Mouse (Mus musculus) hindbrain, embryonic 13.5 days (tissue): ENCODE measurements around the gene A430078G23Rik. TPM values are rescaled to one million over a fixed set of nuclear protein-coding genes. Genes with fewer than 3 reads are reported as not detected.
"Not testable (repeated sequence)": the region's sequence is repeated elsewhere in the genome, so short reads cannot be mapped to it uniquely, and the experiment has no call there.

Source experiments
- ATAC-seq: fragments of 200-750 bp; cut with Nextera tagmentation; 2 replicates; pipeline ENCODE4 v1.8.0; 2017; ENCODE audit warnings: moderate TSS enrichment; ENCODE audit not compliant: low FRiP score
- H3K27ac ChIP-seq: fragments of 300-500 bp; sonication (generic); 2 replicates; pipeline ENCODE4 v1.5.1; 2015; ENCODE audit warnings: inconsistent platforms, mild to moderate bottlenecking, moderate library complexity
- H3K27me3 ChIP-seq: fragments of 300-500 bp; sonication (generic); 2 replicates; pipeline ENCODE4 v1.6.1; 2015; ENCODE audit warnings: mild to moderate bottlenecking, inconsistent platforms
- H3K36me3 ChIP-seq: fragments of 300-500 bp; sonication (generic); 2 replicates; pipeline ENCODE4 v1.6.1; 2015; ENCODE audit warnings: mild to moderate bottlenecking, inconsistent platforms
- H3K4me1 ChIP-seq: fragments of 300-500 bp; sonication (generic); replicated peaks from 2 replicates; pipeline ENCODE4 v1.6.1; 2015; ENCODE audit warnings: inconsistent platforms
- H3K4me2 ChIP-seq: fragments of 300-500 bp; sonication (generic); 2 replicates; pipeline ENCODE4 v1.6.1; 2015; ENCODE audit warnings: inconsistent platforms, mild to moderate bottlenecking, moderate library complexity
- H3K4me3 ChIP-seq: fragments of 300-500 bp; sonication (generic); 2 replicates; pipeline ENCODE4 v1.5.1; 2015; ENCODE audit warnings: mild to moderate bottlenecking, inconsistent platforms
- H3K9ac ChIP-seq: fragments of 300-500 bp; sonication (generic); 2 replicates; pipeline ENCODE4 v1.6.1; 2015; ENCODE audit warnings: mild to moderate bottlenecking, inconsistent platforms
- H3K9me3 ChIP-seq: fragments of 300-500 bp; sonication (generic); 2 replicates; pipeline ENCODE4 v1.6.1; 2016; ENCODE audit warnings: inconsistent platforms
- WGBS: fragments of 180-500 bp; shearing (Covaris S2); methylation state at CpG from one replicate; pipeline ENCODE4 v1.1.7; 2015; 5-methylcytosine and 5-hydroxymethylcytosine counted together
- polyA plus RNA-seq: library from polyadenylated mRNA; unstranded; fragments of >200 nt; fragmentation: Nextera tagmentation; extraction: Ambion mirVana; gene quantifications from 2 replicates; pipeline ENCODE4 v1.2.1, GENCODE M21; 2015

The A430078G23Rik gene
- polyA plus RNA-seq, 1 experiment from 2014 or later: not detected

GRCm38 (mm10) chr8:3331692-3332091 is 21.5 kb upstream of the A430078G23Rik start:
- H3K36me3 ChIP-seq: no peaks in the 10 kb centered on the region
- no peak overlapping the region for H3K4me3 ChIP-seq
- no peak overlapping the region for H3K9ac ChIP-seq
- no peaks in the 10 kb centered on the region for H3K9me3 ChIP-seq
- ATAC-seq: no peak
- WGBS: 90% methylated on average over 2 of the region's 2 CpGs
- no peak overlapping the region for H3K27ac ChIP-seq
- no peaks in the 10 kb centered on the region for H3K4me1 ChIP-seq
- H3K27me3 ChIP-seq: no peaks in the 10 kb centered on the region
- H3K4me2 ChIP-seq: no peak overlapping the region

- Histone ChIP-seq H3K36me3 (no peaks in the 10 kb centered on the region), H3K4me1 (no peaks in the 10 kb centered on the region), H3K4me2 (no peak overlapping the region), H3K4me3 (no peak overlapping the region), H3K9me3 (no peaks in the 10 kb centered on the region), H3K27me3 (no peaks in the 10 kb centered on the region), H3K27ac (no peak overlapping the region), H3K9ac (no peak overlapping the region)
- no peak for ATAC-seq
- WGBS: 84% methylated on average over 1 of the region's 1 CpGs
Measured at GRCm38 (mm10) chr8:3335881-3336280, 17.3 kb upstream of the A430078G23Rik start.

- H3K9me3 ChIP-seq: no peaks in the 10 kb centered on the region
- H3K4me1 ChIP-seq: no peaks in the 10 kb centered on the region
- no peak overlapping the region for H3K4me2 ChIP-seq
- H3K4me3 ChIP-seq: no peak overlapping the region
- no peak overlapping the region for H3K9ac ChIP-seq
- H3K27ac ChIP-seq: no peak overlapping the region
- no peaks in the 10 kb centered on the region for H3K36me3 ChIP-seq
- 73% methylated on average over 9 of the region's 9 CpGs for WGBS
- ATAC-seq: peak; percentile 52; the same call in 1 of the 2 replicates
- no peaks in the 10 kb centered on the region for H3K27me3 ChIP-seq
Measured at GRCm38 (mm10) chr8:3336658-3337524, 16.3 kb upstream of the A430078G23Rik start.

GRCm38 (mm10) chr8:3337525-3337824 is 15.7 kb upstream of the A430078G23Rik start:
- H3K27ac ChIP-seq, H3K4me1 ChIP-seq, H3K4me2 ChIP-seq, H3K4me3 ChIP-seq, H3K36me3 ChIP-seq, ATAC-seq, H3K9ac ChIP-seq, H3K27me3 ChIP-seq, H3K9me3 ChIP-seq: not testable (repeated sequence)
- WGBS: 80% methylated on average over 3 of the region's 3 CpGs

GRCm38 (mm10) chr8:3337971-3338370 is 15.2 kb upstream of the A430078G23Rik start:
- Histone ChIP-seq H3K9ac (no peak overlapping the region), H3K4me3 (no peak overlapping the region), H3K9me3 (no peaks in the 10 kb centered on the region), H3K4me1 (no peaks in the 10 kb centered on the region), H3K4me2 (no peak overlapping the region), H3K27ac (no peak overlapping the region), H3K36me3 (no peaks in the 10 kb centered on the region), H3K27me3 (no peaks in the 10 kb centered on the region)
- WGBS: 93% methylated on average over 11 of the region's 11 CpGs
- ATAC-seq: no peak

GRCm38 (mm10) chr8:3340711-3341110 is 12.5 kb upstream of the A430078G23Rik start:
- not testable (repeated sequence) for H3K9me3 ChIP-seq, H3K4me3 ChIP-seq, H3K27me3 ChIP-seq, ATAC-seq, H3K4me2 ChIP-seq, H3K27ac ChIP-seq, H3K4me1 ChIP-seq, H3K9ac ChIP-seq, H3K36me3 ChIP-seq
- WGBS: 92% methylated on average over 3 of the region's 3 CpGs

- H3K36me3 ChIP-seq: no peaks in the 10 kb centered on the region
- no peak overlapping the region for H3K9ac ChIP-seq
- H3K4me3 ChIP-seq: no peak overlapping the region
- no peak overlapping the region for H3K4me2 ChIP-seq
- no peak for ATAC-seq
- WGBS: 98% methylated on average over 6 of the region's 6 CpGs
- no peaks in the 10 kb centered on the region for H3K27me3 ChIP-seq
- peaks cover 6% of the 10 kb centered on the region; the same call in 1 of the 2 replicates for H3K4me1 ChIP-seq
- H3K27ac ChIP-seq: no peak overlapping the region
- H3K9me3 ChIP-seq: 0 out of 2 replicates have a peak, but pooled peaks cover 3% of the 10 kb centered on the region
Measured at GRCm38 (mm10) chr8:3345337-3345736, 7.9 kb upstream of the A430078G23Rik start.

- ATAC-seq: no peak
- WGBS: 89% methylated on average over 5 of the region's 5 CpGs
Measured at GRCm38 (mm10) chr8:3346691-3347413, 6.4 kb upstream of the A430078G23Rik start.

GRCm38 (mm10) chr8:3348142-3348823 is 4.9 kb upstream of the A430078G23Rik start:
- Histone ChIP-seq H3K9me3 (0 out of 2 replicates have a peak, but pooled peaks cover 3% of the 10 kb centered on the region), H3K4me1 (peaks cover 6% of the 10 kb centered on the region; the same call in 1 of the 2 replicates), H3K4me2 (no peak overlapping the region), H3K9ac (no peak overlapping the region), H3K27me3 (no peaks in the 10 kb centered on the region), H3K27ac (no peak overlapping the region), H3K36me3 (no peaks in the 10 kb centered on the region), H3K4me3 (no peak overlapping the region)
- 50% methylated on average over 13 of the region's 13 CpGs for WGBS
- no peak for ATAC-seq

More at GRCm38 (mm10) chr8:3346691-3347413, 6.4 kb upstream of the A430078G23Rik start:
- H3K27me3 ChIP-seq: no peaks in the 10 kb centered on the region
- no peak overlapping the region for H3K4me3 ChIP-seq
- 0 out of 2 replicates have a peak, but pooled peaks cover 3% of the 10 kb centered on the region for H3K9me3 ChIP-seq
- no peaks in the 10 kb centered on the region for H3K36me3 ChIP-seq
- no peak overlapping the region for H3K27ac ChIP-seq
- H3K4me2 ChIP-seq: no peak overlapping the region
- H3K4me1 ChIP-seq: peaks cover 6% of the 10 kb centered on the region; the same call in 1 of the 2 replicates
- H3K9ac ChIP-seq: no peak overlapping the region

GRCm38 (mm10) chr8:3350747-3351146 is 2.5 kb upstream of the A430078G23Rik start:
- Histone ChIP-seq H3K9me3 (0 out of 2 replicates have a peak, but pooled peaks cover 3% of the 10 kb centered on the region), H3K27me3 (no peaks in the 10 kb centered on the region), H3K9ac (no peak overlapping the region), H3K4me3 (no peak overlapping the region), H3K27ac (no peak overlapping the region), H3K4me2 (no peak overlapping the region), H3K36me3 (no peaks in the 10 kb centered on the region), H3K4me1 (peaks cover 6% of the 10 kb centered on the region; the same call in 1 of the 2 replicates)
- 76% methylated on average over 6 of the region's 6 CpGs for WGBS
- no peak for ATAC-seq

- H3K4me2 ChIP-seq: no peak overlapping the region
- H3K27me3 ChIP-seq: no peaks in the 10 kb centered on the region
- no peak overlapping the region for H3K9ac ChIP-seq
- ATAC-seq: no peak
- H3K4me1 ChIP-seq: peaks cover 6% of the 10 kb centered on the region; the same call in 1 of the 2 replicates
- no peak overlapping the region for H3K27ac ChIP-seq
- 86% methylated on average over 6 of the region's 6 CpGs for WGBS
- no peaks in the 10 kb centered on the region for H3K9me3 ChIP-seq
- no peak overlapping the region for H3K4me3 ChIP-seq
- no peaks in the 10 kb centered on the region for H3K36me3 ChIP-seq
Measured at GRCm38 (mm10) chr8:3352715-3353114, 500 bp upstream of the A430078G23Rik start.

GRCm38 (mm10) chr8:3353811-3354442 is 712 bp downstream of the A430078G23Rik start:
- no peaks in the 10 kb centered on the region for H3K4me1 ChIP-seq
- WGBS: 69% methylated on average over 6 of the region's 6 CpGs
- no peak overlapping the region for H3K9ac ChIP-seq
- H3K9me3 ChIP-seq: no peaks in the 10 kb centered on the region
- H3K4me2 ChIP-seq: no peak overlapping the region
- no peaks in the 10 kb centered on the region for H3K27me3 ChIP-seq
- no peak overlapping the region for H3K4me3 ChIP-seq
- H3K36me3 ChIP-seq: no peaks in the 10 kb centered on the region
- H3K27ac ChIP-seq: no peak overlapping the region
- ATAC-seq: no peak
